Mouse (Mus musculus): ENCODE results near the gene Scgb1a1. TPM values are rescaled to one million over a fixed set of nuclear protein-coding genes. Genes with fewer than 3 reads are reported as not detected.
A peak's percentile ranks its signal among the peaks of the same experiment; 100 is the strongest.
"Not testable (repeated sequence)": the region's sequence is repeated elsewhere in the genome, so short reads cannot be mapped to it uniquely, and the experiment has no call there.

The Scgb1a1 gene
- polyA plus RNA-seq, 1 experiment from 2014 or later = not detected

DNA sequence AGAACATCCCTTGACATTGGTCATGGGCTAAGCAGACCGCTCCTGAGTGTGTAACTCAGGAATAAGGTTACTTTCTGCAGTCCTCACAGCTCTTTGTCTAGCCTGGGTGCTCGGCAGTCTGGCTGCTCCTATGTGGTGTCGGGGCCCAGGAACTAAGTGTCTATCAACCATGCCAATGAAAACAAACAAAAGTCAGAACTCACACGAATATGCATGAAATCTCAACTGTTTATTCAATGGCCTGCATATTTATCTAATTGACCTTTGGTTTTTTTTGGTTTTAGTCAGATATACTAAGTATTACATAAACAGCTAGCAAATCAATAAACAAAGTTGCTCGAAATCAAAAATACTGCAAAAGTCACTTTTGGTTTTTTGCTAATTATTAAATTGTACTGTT lies 7.4 kb upstream of the Scgb1a1 start:
- no peak for DNase-seq (ENCODE audit: low spot score)
- WGBS = 71% methylated on average over 5 of the region's 5 CpGs
- H3K4me1 ChIP-seq = no peaks in the 10 kb centered on the region
- no peaks in the 10 kb centered on the region for H3K36me3 ChIP-seq (replicated peaks)
- no peak overlapping the region for H3K27ac ChIP-seq (replicated peaks)
- H3K4me3 ChIP-seq = no peak overlapping the region
- no peaks in the 10 kb centered on the region for H3K27me3 ChIP-seq (replicated peaks; ENCODE audit: low read depth, poor library complexity, severe bottlenecking)
- H3K9me3 ChIP-seq = no peaks in the 10 kb centered on the region

DNA sequence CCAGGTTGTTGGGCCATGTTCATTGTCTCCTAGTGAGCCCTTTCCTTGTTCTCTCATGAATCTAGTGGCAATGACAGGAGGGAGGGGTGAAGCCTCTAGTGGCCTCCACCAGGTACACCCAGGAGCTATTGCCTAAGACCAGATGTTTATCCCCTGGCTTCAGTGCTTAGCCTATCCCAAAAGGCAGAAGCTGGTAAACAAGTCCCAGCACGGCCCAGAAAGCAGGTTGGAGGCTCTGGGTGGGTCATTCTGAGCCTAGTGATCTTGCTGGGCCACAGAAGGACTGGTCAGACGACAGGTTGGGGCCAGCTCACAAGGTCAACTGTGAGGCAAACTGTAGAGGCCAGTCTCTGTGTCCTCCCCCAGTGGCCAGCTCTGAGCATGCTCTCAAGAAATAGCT lies 3.0 kb upstream of the Scgb1a1 start:
- Histone ChIP-seq H3K9me3 (no peaks in the 10 kb centered on the region), H3K4me3 (no peak overlapping the region), H3K27me3 (replicated peaks; ENCODE audit: low read depth, poor library complexity, severe bottlenecking) (no peaks in the 10 kb centered on the region), H3K4me1 (no peaks in the 10 kb centered on the region), H3K36me3 (replicated peaks) (no peaks in the 10 kb centered on the region), H3K27ac (replicated peaks) (no peak overlapping the region)
- DNase-seq (ENCODE audit: low spot score) = no peak
- 66% methylated on average over 2 of the region's 2 CpGs for WGBS

DNA sequence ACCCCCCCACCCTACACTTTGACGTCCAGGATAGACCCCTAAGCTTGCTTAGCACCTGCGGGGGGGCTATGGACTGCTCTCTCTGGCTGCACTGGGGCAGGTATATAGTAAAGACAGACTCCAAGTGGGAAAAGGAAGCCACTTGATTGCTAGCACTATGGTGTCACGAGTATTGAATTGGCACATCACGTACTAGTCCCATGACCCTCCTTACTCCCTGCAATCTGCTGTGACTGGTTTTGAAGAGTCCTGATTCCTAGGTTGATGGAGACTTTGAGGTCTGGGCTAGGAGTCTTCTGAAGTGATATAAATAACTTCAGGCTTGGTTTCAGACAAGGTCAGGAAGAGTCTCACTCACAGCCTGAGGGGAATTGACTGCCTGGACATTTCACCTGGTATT lies 2.4 kb upstream of the Scgb1a1 start:
- Histone ChIP-seq H3K9me3 (no peaks in the 10 kb centered on the region), H3K27me3 (replicated peaks; ENCODE audit: low read depth, poor library complexity, severe bottlenecking) (no peaks in the 10 kb centered on the region), H3K4me3 (no peak overlapping the region), H3K27ac (replicated peaks) (no peak overlapping the region), H3K4me1 (no peaks in the 10 kb centered on the region), H3K36me3 (replicated peaks) (no peaks in the 10 kb centered on the region)
- 71% methylated on average over 4 of the region's 4 CpGs for WGBS
- DNase-seq (ENCODE audit: low spot score) = no peak

DNA sequence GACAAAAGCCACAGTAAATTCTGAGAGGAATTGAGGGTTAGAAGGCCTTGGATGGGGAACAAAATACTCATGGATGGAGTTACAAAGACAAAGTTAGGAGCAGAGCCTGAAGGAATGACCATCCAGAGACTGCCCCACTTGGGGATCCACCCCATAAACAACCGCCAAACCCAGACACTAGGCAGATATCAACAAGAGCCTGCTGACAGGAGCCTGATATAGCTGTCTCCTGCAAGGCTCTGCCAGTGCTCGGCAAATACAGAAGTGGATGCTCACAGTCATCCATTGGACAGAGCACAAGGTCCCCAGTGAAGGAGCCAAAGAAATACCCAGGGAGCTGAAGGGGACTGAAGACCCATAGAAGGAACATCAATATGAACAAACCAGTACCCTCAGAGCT lies 3.9 kb downstream of the Scgb1a1 start:
- H3K4me1 ChIP-seq = peaks cover 20% of the 10 kb centered on the region
- H3K27me3 ChIP-seq (replicated peaks; ENCODE audit: low read depth, poor library complexity, severe bottlenecking); H3K27ac ChIP-seq (replicated peaks); H3K4me3 ChIP-seq; H3K36me3 ChIP-seq (replicated peaks); H3K9me3 ChIP-seq; DNase-seq (ENCODE audit: low spot score): not testable (repeated sequence)
- WGBS = 81% methylated on average over 2 of the region's 2 CpGs

DNA sequence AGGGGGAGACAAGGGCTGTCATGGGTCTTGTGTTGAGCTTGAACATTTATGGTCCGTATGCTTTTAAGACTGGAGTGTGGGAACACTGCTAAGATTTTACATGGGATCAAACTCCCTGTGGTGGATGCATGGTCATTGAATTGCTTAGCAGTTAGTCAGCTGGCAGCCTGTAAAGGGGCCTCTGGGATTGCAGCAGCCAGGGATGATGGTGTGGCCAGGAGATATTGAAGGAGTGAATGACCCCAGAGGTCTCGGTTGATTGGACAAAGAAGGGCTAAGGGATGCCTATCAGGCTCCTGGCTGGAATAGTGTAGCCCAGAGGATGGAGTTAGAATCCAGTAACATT lies 4.8 kb downstream of the Scgb1a1 start:
- no peak for DNase-seq (ENCODE audit: low spot score)
- Histone ChIP-seq H3K4me3 (no peak overlapping the region), H3K4me1 (peaks cover 20% of the 10 kb centered on the region), H3K27ac (replicated peaks) (no peak overlapping the region; the same call in 1 of the 2 replicates), H3K9me3 (no peaks in the 10 kb centered on the region), H3K27me3 (replicated peaks; ENCODE audit: low read depth, poor library complexity, severe bottlenecking) (no peaks in the 10 kb centered on the region), H3K36me3 (replicated peaks) (no peaks in the 10 kb centered on the region)
- 89% methylated on average over 2 of the region's 2 CpGs for WGBS

DNA sequence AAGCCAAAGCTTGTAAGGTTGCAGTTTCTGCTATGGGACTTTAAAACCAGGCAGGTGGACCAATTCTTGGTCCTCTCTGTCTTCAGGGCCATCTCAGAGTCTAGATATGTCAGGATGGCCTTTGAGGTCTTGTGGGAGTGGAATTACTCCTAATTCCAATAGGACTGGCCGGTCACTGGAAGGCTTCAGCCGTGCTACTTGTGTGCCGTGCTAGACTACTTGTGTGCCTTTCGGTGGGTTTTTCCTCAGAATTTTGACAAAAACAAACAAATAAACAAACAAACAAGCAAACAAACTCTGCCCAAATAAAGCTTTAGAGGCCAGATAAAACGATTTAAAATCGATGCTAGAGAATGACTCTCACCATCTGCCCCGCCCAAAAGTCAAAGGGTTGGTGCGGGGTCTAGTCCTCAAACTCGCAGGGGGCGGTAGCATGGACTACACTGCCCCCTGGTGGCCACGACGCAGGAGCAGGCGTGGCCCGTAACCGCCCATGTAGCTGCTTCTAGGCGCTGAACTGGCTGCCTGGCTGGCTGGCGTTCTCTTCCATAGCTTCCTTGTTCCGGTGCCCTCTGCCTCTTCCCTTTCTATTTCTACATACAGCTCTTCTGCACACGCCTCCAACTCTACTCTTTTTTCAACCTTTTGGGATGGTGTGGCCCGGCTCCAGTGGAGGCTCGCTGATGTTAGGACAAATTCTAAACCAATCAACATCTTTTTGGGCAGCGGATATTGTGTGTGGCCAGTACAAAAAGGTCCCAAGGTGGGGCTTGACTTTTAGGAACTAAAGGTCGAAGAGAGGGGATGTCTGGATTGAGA lies 5.4 kb downstream of the Scgb1a1 start:
- peak overlapping the region; percentile 49; the same call in 1 of the 2 replicates for H3K27ac ChIP-seq (replicated peaks)
- H3K36me3 ChIP-seq (replicated peaks) = no peaks in the 10 kb centered on the region
- peak overlapping the region; percentile 34; the same call in 1 of the 2 replicates for H3K4me3 ChIP-seq
- WGBS = 19% methylated on average over 23 of the region's 23 CpGs
- no peaks in the 10 kb centered on the region for H3K9me3 ChIP-seq
- DNase-seq (ENCODE audit: low spot score) = peak; percentile 91
- peaks cover 20% of the 10 kb centered on the region for H3K4me1 ChIP-seq
- no peaks in the 10 kb centered on the region for H3K27me3 ChIP-seq (replicated peaks; ENCODE audit: low read depth, poor library complexity, severe bottlenecking)

DNA sequence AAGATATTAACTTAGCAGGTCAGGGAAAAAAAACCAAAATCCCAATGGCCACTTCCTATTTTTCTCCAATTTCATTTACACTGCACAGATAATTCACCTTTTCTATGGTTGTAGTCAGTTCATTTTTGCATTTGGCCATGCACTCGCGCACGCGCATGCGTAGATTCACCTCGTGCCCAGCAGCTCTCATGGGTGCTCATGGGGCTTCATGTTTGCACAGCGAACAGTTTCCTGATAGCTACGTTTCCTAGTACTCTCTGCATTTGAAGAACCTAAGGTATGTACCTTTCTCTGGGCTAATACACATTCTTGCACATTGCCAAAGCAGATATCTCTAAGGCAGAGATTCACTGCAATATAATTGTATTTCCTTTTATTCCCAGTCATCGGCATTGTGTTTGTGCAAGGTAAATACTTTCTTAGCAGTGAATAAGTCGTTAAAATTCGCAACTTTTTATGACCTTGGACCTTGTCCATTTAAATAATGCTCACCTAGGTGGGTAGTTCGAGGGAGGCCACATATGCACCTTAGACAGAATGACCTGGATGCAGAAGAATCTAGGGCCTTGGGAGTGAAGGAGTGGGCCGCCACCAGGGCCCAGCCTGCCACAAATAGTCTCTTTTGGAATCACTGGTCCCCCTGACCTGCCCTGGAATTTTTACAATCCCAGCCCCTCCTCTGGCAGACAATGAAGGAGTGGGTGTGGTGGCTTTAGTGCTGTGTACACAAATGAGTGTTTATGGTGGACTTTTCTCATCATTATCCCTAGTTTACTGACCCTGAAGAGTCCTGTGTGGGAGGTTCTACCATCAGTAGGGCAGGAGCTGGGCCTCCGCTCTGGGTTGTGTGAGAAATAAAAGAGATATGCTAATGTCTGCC lies 6.2 kb downstream of the Scgb1a1 start:
- no peak overlapping the region for H3K4me3 ChIP-seq
- no peak for DNase-seq (ENCODE audit: low spot score)
- H3K4me1 ChIP-seq = peaks cover 20% of the 10 kb centered on the region
- no peaks in the 10 kb centered on the region for H3K9me3 ChIP-seq
- H3K36me3 ChIP-seq (replicated peaks) = no peaks in the 10 kb centered on the region
- H3K27ac ChIP-seq (replicated peaks) = no peak overlapping the region
- no peaks in the 10 kb centered on the region for H3K27me3 ChIP-seq (replicated peaks; ENCODE audit: low read depth, poor library complexity, severe bottlenecking)
- 87% methylated on average over 14 of the region's 14 CpGs for WGBS

DNA sequence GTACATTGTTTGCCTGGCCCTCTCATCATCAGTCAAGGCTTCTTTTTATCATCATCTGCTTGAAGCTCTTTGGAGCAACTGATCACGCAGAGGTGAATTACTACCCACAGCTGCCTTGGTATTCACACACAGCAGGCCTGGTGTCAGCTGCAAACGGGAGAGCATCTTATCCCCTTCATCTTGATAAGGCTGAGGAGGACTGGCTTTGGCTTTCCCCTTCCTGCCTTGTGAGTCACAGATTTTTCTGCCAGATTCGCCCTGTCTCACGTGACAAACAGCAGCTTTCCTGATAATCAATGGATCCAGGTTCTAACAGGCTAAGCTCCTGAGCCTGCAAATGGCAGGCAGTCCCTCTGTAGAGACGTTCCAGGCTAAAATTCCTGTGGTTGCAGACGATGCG lies 7.8 kb downstream of the Scgb1a1 start:
- no peaks in the 10 kb centered on the region for H3K9me3 ChIP-seq
- H3K27me3 ChIP-seq (replicated peaks; ENCODE audit: low read depth, poor library complexity, severe bottlenecking) = no peaks in the 10 kb centered on the region
- DNase-seq (ENCODE audit: low spot score) = no peak
- no peaks in the 10 kb centered on the region for H3K36me3 ChIP-seq (replicated peaks)
- H3K27ac ChIP-seq (replicated peaks) = no peak overlapping the region
- WGBS = 30% methylated on average over 7 of the region's 7 CpGs
- no peak overlapping the region for H3K4me3 ChIP-seq
- H3K4me1 ChIP-seq = peaks cover 20% of the 10 kb centered on the region

DNA sequence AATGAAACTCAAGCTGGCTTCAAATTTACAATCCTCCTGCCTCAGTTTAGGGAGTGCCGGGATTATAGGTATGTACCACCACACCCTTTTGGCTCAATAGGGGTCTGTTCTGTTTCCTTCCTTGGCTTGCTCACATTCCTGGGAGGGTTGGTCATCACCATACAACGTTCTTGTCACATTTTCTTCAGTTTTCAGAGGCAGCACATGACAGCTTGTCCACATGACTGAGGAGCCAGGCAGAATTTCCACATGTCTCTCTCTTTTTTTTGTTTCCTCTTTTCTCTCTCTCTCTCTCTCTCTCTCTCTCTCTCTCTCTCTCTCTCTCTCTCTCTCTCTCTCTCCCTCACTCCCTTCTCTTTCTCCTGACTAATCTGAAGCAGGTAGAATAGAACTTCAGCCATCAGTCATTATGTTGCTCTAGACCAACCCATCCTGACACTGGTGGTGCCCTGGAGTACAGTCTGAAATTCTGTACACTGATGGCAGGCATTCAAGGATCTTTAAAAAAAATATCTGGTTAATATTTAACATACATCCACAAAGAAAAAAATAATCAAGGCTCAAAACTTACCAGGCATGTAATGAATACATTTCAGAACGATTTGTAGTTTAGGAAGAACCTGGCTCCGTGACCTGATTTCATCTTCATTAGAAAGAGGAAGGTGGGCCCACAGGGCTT lies 10.6 kb downstream of the Scgb1a1 start:
- 80% methylated on average over 4 of the region's 4 CpGs for WGBS
- H3K4me1 ChIP-seq = peaks cover 11% of the 10 kb centered on the region
- no peak overlapping the region for H3K27ac ChIP-seq (replicated peaks)
- no peaks in the 10 kb centered on the region for H3K36me3 ChIP-seq (replicated peaks)
- no peaks in the 10 kb centered on the region for H3K9me3 ChIP-seq
- H3K4me3 ChIP-seq = no peak overlapping the region
- DNase-seq (ENCODE audit: low spot score) = no peak
- H3K27me3 ChIP-seq (replicated peaks; ENCODE audit: low read depth, poor library complexity, severe bottlenecking) = no peaks in the 10 kb centered on the region

DNA sequence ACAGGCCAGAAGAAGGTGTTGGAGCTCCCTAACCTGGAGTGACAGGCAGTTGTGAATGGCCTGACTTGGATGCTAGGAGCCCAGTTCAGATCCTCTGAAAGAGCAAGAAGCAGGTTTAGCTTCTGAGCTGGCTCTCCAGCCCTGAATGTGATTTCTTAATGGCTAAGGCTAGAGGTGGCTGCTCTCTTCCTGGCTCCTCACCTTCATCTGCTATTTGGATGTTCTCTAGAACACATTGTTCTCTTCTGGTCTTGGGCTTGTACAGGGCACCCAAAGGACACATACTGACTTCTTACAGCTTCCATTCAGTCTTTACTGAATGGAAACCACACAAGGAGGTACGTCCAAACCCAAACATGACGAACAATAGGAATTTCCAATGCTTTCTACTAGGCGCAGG lies 11.7 kb downstream of the Scgb1a1 start:
- no peak overlapping the region for H3K27ac ChIP-seq (replicated peaks)
- no peaks in the 10 kb centered on the region for H3K9me3 ChIP-seq
- H3K4me3 ChIP-seq = no peak overlapping the region
- WGBS = 87% methylated on average over 3 of the region's 3 CpGs
- DNase-seq (ENCODE audit: low spot score) = no peak
- peaks cover 16% of the 10 kb centered on the region for H3K4me1 ChIP-seq
- no peaks in the 10 kb centered on the region for H3K27me3 ChIP-seq (replicated peaks; ENCODE audit: low read depth, poor library complexity, severe bottlenecking)
- no peaks in the 10 kb centered on the region for H3K36me3 ChIP-seq (replicated peaks)

DNA sequence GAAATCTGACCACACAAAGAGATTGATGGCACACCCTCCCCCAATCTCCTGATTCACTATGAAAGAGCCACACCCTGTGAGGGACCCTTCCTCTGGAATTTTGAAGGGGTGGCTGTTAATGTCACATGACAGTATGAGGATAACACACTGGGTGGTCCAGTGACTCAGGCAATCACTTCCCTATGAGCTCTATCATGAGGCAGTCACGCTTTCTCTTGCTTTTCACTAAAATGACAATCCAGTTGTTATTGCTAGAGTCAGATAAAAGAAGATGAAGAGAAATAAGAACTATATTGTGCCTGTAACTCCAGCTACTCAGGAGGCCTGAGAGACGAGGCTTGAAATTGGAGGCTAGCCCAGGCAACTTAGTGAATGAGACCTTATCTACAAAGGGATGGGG lies 12.2 kb downstream of the Scgb1a1 start:
- DNase-seq (ENCODE audit: low spot score) = no peak
- no peaks in the 10 kb centered on the region for H3K9me3 ChIP-seq
- WGBS = 82% methylated on average over 2 of the region's 2 CpGs
- H3K4me1 ChIP-seq = peaks cover 16% of the 10 kb centered on the region
- H3K4me3 ChIP-seq = no peak overlapping the region
- H3K36me3 ChIP-seq (replicated peaks) = no peaks in the 10 kb centered on the region
- no peak overlapping the region for H3K27ac ChIP-seq (replicated peaks)
- no peaks in the 10 kb centered on the region for H3K27me3 ChIP-seq (replicated peaks; ENCODE audit: low read depth, poor library complexity, severe bottlenecking)

DNA sequence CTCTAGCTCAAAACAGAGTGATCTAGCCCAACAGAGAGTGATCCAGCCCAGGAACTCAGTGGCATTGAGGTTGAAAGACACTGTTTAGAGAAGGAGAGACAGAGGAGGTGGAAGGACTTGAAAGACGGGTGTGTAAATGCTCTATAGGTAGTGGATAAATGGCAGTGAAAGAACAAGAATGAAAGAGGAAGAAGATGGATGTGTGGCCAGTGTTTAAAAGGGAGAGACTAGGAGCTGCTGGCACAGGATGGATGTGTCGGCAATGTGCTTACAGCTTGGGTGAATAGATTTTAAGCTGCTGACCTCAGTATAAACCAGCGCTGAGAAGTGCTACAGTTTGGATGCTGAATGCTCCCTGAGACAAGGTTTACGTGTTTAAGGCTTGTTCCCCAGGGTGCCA lies 13.3 kb downstream of the Scgb1a1 start:
- WGBS = 79% methylated on average over 4 of the region's 4 CpGs
- Histone ChIP-seq H3K36me3 (replicated peaks) (no peaks in the 10 kb centered on the region), H3K27me3 (replicated peaks; ENCODE audit: low read depth, poor library complexity, severe bottlenecking) (no peaks in the 10 kb centered on the region), H3K9me3 (no peaks in the 10 kb centered on the region), H3K27ac (replicated peaks) (0 out of 2 replicates have a peak overlapping the region, but pooled peaks have one; percentile 30), H3K4me3 (no peak overlapping the region), H3K4me1 (peaks cover 9% of the 10 kb centered on the region; the same call in 1 of the 2 replicates)
- no peak for DNase-seq (ENCODE audit: low spot score)
